Mouse (Mus musculus) large intestine, adult 2 months (tissue): Measurements from ENCODE around the gene Cd101. TPM values are rescaled to one million over a fixed set of nuclear protein-coding genes. Genes with fewer than 3 reads are reported as not detected.

Experiments
- DNase-seq: peaks from one replicate; pipeline ENCODE4 v3.0.0-alpha.2; 2012; ENCODE audit warnings: low read depth, low spot score
- WGBS: fragments of 180-500 bp; shearing (Covaris S2); methylation state at CpG from one replicate; pipeline ENCODE4 v1.1.7; 2018; 5-methylcytosine and 5-hydroxymethylcytosine counted together
- polyA plus RNA-seq: library from polyadenylated mRNA; depleted of rRNA; stranded (reverse); fragments of >200 nt; gene quantifications from 2 replicates; pipeline ENCODE4 v1.2.3, GENCODE M21; 2012; rRNA removed

The Cd101 gene
- polyA plus RNA-seq, 1 experiment = 0.77 TPM

GRCm38 (mm10) chr3:100954616-100955015 is 74.7 kb downstream of the Cd101 start:
- no peak for DNase-seq

- no peak for DNase-seq
- 94% methylated on average over 4 of the region's 4 CpGs for WGBS
Observed at GRCm38 (mm10) chr3:100951531-100951930, 77.8 kb downstream of the Cd101 start.

GRCm38 (mm10) chr3:100947286-100947685 is 82.1 kb downstream of the Cd101 start:
- no peak for DNase-seq
- 90% methylated on average over 8 of the region's 8 CpGs for WGBS

Other genes starting within 250 kb of the Cd101 start
- gene Vtcn1, start 204.1 kb downstream of the Cd101 start, polyA plus RNA-seq = 0.05 TPM in 1 of 2 replicates, not detected in the other
- 1.1 and 1.2 TPM in 2 replicates for gene Trim45, start 107.4 kb downstream of the Cd101 start, polyA plus RNA-seq
- gene Ttf2, start 59.9 kb downstream of the Cd101 start, polyA plus RNA-seq = 4.1 and 4.7 TPM in 2 replicates
- gene Ptgfrn, start 80.7 kb upstream of the Cd101 start, polyA plus RNA-seq = 24.1 and 31.9 TPM in 2 replicates